Mouse (Mus musculus) CH12F3 (cell line): Measurements from ENCODE around the gene Abca3.
"Not testable (repeated sequence)": the region's sequence is repeated elsewhere in the genome, so short reads cannot be mapped to it uniquely, and the experiment has no call there.

ENCODE experiments used
- in situ Hi-C: fragments of 300-500 bp; cut with MboI; formaldehyde crosslinking; loops from 2 replicates; pipeline ENCODE4 v1.14.3; 2020; ENCODE audit warnings: low sequenced_read_pairs

Abca3 gene

GRCm38 (mm10) chr17:24437016-24437415 lies 85.3 kb downstream of the Abca3 start:
- in situ Hi-C loops: no loop called here

GRCm38 (mm10) chr17:24440377-24440776 lies 88.6 kb downstream of the Abca3 start:
- in situ Hi-C loops: no loop called here

GRCm38 (mm10) chr17:24441148-24441547 lies 89.4 kb downstream of the Abca3 start:
- in situ Hi-C loops: no loop called here

GRCm38 (mm10) chr17:24442107-24442506 lies 90.4 kb downstream of the Abca3 start:
- in situ Hi-C loops: no loop called here

- in situ Hi-C loops: no loop called here
Measured at GRCm38 (mm10) chr17:24442632-24443155, 90.9 kb downstream of the Abca3 start, which contains the start of gene Dnase1l2. Gene Dnase1l2, minus strand, starts transcription at chr17:24443105.

GRCm38 (mm10) chr17:24443409-24443808 lies 91.7 kb downstream of the Abca3 start:
- in situ Hi-C loops: no loop called here

- in situ Hi-C loops: no loop called here
Measured at GRCm38 (mm10) chr17:24446590-24446989, 94.8 kb downstream of the Abca3 start.

GRCm38 (mm10) chr17:24449507-24449906 lies 97.8 kb downstream of the Abca3 start:
- in situ Hi-C loops: no loop called here

GRCm38 (mm10) chr17:24451220-24451619 lies 99.5 kb downstream of the Abca3 start:
- in situ Hi-C loops: no loop called here

- in situ Hi-C loops: no loop called here
Measured at GRCm38 (mm10) chr17:24453372-24453771, 101.6 kb downstream of the Abca3 start.

- in situ Hi-C loops: no loop called here
Measured at GRCm38 (mm10) chr17:24454218-24454755, 102.5 kb downstream of the Abca3 start.

GRCm38 (mm10) chr17:24454756-24455522 lies 103.2 kb downstream of the Abca3 start:
- in situ Hi-C loops: no loop called here

- in situ Hi-C loops: not testable (repeated sequence)
Measured at GRCm38 (mm10) chr17:24455523-24456206, 103.9 kb downstream of the Abca3 start.
